Mouse (Mus musculus): Measurements from ENCODE around the gene Ttc34.

- TF ChIP-seq CTCF (IDR thresholded peaks at IDR 0.05; ENCODE audit: low read depth, low read length) (no peak), GATA1 (IDR thresholded peaks at IDR 0.05; ENCODE audit: borderline replicate concordance, low read length) (no peak), POLR2AphosphoS5 (IDR thresholded peaks at IDR 0.05; ENCODE audit: insufficient replicate concordance, low read depth, low read length) (no peak)
Measured at GRCm38 (mm10) chr4:154886876-154887592, 49.8 kb downstream of the Ttc34 start.

Data from G1E (cell line).